Mouse (Mus musculus): ENCODE measurements at regions not wholly inside any gene's neighbourhood (a gene's known extent, or its start where the extent isn't known, plus 50 kb on each side); places are given as distances from the start of the nearest gene placed in this dataset.

GRCm38 (mm10) chr2:128361436-128361835 is 229.6 kb upstream of the Spdye4c start:
- TF ChIP-seq CTCF (IDR thresholded peaks at IDR 0.05; ENCODE audit: extremely low read depth, insufficient read length, insufficient replicate concordance, low read depth, low read length) (no peak), POLR2A (IDR thresholded peaks at IDR 0.05; ENCODE audit: low read depth, low read length) (no peak)

Data from small intestine, adult 2 months (tissue).